Mouse (Mus musculus) hindbrain, embryonic 13.5 days (tissue): ENCODE measurements around the gene Trappc3. TPM values are rescaled to one million over a fixed set of nuclear protein-coding genes. Genes with fewer than 3 reads are reported as not detected.

Experiments used
- ATAC-seq: fragments of 200-750 bp; cut with Nextera tagmentation; 2 replicates; pipeline ENCODE4 v1.8.0; 2017; ENCODE audit warnings: moderate TSS enrichment; ENCODE audit not compliant: low FRiP score
- H3K27ac ChIP-seq: fragments of 300-500 bp; sonication (generic); 2 replicates; pipeline ENCODE4 v1.5.1; 2015; ENCODE audit warnings: inconsistent platforms, mild to moderate bottlenecking, moderate library complexity
- H3K27me3 ChIP-seq: fragments of 300-500 bp; sonication (generic); 2 replicates; pipeline ENCODE4 v1.6.1; 2015; ENCODE audit warnings: mild to moderate bottlenecking, inconsistent platforms
- H3K36me3 ChIP-seq: fragments of 300-500 bp; sonication (generic); 2 replicates; pipeline ENCODE4 v1.6.1; 2015; ENCODE audit warnings: mild to moderate bottlenecking, inconsistent platforms
- H3K4me1 ChIP-seq: fragments of 300-500 bp; sonication (generic); replicated peaks from 2 replicates; pipeline ENCODE4 v1.6.1; 2015; ENCODE audit warnings: inconsistent platforms
- H3K4me2 ChIP-seq: fragments of 300-500 bp; sonication (generic); 2 replicates; pipeline ENCODE4 v1.6.1; 2015; ENCODE audit warnings: inconsistent platforms, mild to moderate bottlenecking, moderate library complexity
- H3K4me3 ChIP-seq: fragments of 300-500 bp; sonication (generic); 2 replicates; pipeline ENCODE4 v1.5.1; 2015; ENCODE audit warnings: mild to moderate bottlenecking, inconsistent platforms
- H3K9ac ChIP-seq: fragments of 300-500 bp; sonication (generic); 2 replicates; pipeline ENCODE4 v1.6.1; 2015; ENCODE audit warnings: mild to moderate bottlenecking, inconsistent platforms
- H3K9me3 ChIP-seq: fragments of 300-500 bp; sonication (generic); 2 replicates; pipeline ENCODE4 v1.6.1; 2016; ENCODE audit warnings: inconsistent platforms
- WGBS: fragments of 180-500 bp; shearing (Covaris S2); methylation state at CpG from one replicate; pipeline ENCODE4 v1.1.7; 2015; 5-methylcytosine and 5-hydroxymethylcytosine counted together
- polyA plus RNA-seq: library from polyadenylated mRNA; unstranded; fragments of >200 nt; fragmentation: Nextera tagmentation; extraction: Ambion mirVana; gene quantifications from 2 replicates; pipeline ENCODE4 v1.2.1, GENCODE M21; 2015

Trappc3 gene
- polyA plus RNA-seq, 1 experiment from 2014 or later: 160 TPM

DNA sequence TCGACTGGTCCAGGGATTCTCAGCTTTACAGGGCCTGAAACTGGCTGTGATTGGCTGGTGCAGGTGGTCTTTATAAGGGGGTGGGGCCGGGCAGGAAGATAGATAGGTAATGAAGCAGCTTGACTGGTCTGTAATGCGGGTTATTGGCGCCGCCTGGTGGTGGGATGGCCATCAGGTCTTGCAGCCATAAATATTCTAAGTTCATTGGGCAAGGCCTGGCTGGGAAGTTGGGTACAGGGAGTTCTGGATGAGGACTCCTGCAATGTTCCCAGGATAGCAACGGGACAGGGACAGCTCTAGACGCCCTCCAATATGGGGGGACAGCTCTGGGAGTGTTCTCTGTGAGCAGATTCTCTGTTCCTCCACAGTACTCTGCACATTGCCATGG, 47.8 kb downstream of the Trappc3 start:
- ATAC-seq: peak; percentile 87
- H3K27me3 ChIP-seq: peaks cover 17% of the 10 kb centered on the region
- H3K4me1 ChIP-seq: peaks cover 11% of the 10 kb centered on the region
- H3K9me3 ChIP-seq: no peaks in the 10 kb centered on the region
- 0% methylated on average over 7 of the region's 7 CpGs for WGBS
- no peak overlapping the region for H3K9ac ChIP-seq
- no peak overlapping the region for H3K27ac ChIP-seq
- peaks cover 8% of the 10 kb centered on the region; the same call in 1 of the 2 replicates for H3K36me3 ChIP-seq
- H3K4me2 ChIP-seq: peak overlapping the region; percentile 51
- H3K4me3 ChIP-seq: peak overlapping the region; percentile 31

DNA sequence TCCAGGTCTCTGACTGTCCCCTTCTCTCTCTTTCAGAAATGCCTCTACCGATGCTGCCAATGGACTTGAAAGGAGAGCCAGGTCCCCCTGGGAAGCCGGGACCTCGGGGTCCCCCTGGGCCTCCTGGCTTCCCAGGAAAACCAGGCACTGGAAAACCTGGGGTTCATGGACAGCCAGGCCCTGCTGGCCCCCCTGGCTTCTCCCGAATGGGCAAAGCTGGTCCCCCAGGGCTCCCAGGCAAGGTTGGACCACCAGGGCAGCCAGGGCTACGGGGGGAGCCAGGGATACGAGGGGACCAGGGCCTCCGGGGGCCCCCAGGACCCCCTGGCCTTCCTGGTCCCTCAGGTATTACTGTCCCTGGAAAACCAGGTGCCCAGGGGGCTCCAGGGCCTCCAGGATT, 48.2 kb downstream of the Trappc3 start:
- no peak overlapping the region for H3K4me2 ChIP-seq
- no peak overlapping the region for H3K27ac ChIP-seq
- H3K4me1 ChIP-seq: peaks cover 11% of the 10 kb centered on the region
- 79% methylated on average over 7 of the region's 7 CpGs for WGBS
- H3K4me3 ChIP-seq: no peak overlapping the region
- no peak for ATAC-seq
- H3K9ac ChIP-seq: peak overlapping the region; percentile 39; the same call in 1 of the 2 replicates
- H3K36me3 ChIP-seq: peaks cover 10% of the 10 kb centered on the region; the same call in 1 of the 2 replicates
- no peaks in the 10 kb centered on the region for H3K9me3 ChIP-seq
- H3K27me3 ChIP-seq: peaks cover 17% of the 10 kb centered on the region

DNA sequence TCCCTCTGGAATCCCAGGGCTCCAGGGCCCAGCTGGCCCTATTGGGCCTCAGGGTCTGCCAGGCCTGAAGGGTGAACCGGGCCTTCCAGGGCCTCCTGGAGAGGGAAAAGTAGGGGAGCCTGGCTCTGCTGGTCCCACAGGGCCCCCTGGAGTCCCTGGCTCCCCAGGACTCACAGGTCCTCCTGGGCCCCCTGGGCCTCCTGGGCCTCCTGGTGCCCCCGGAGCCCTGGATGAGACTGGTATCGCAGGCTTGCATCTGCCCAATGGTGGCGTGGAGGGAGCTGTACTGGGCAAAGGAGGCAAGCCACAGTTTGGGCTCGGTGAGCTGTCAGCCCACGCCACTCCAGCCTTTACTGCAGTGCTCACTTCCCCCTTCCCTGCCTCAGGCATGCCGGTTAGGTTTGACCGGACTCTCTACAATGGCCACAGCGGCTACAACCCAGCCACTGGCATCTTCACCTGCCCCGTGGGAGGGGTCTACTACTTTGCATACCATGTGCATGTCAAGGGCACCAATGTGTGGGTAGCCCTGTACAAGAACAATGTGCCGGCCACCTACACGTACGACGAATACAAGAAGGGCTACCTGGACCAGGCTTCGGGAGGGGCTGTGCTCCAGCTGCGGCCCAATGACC, 49.6 kb downstream of the Trappc3 start:
- Histone ChIP-seq H3K4me2 (no peak overlapping the region), H3K4me1 (peaks cover 11% of the 10 kb centered on the region), H3K4me3 (no peak overlapping the region), H3K27ac (no peak overlapping the region; the same call in 1 of the 2 replicates), H3K36me3 (peaks cover 23% of the 10 kb centered on the region), H3K9me3 (no peaks in the 10 kb centered on the region), H3K27me3 (peaks cover 15% of the 10 kb centered on the region), H3K9ac (0 out of 2 replicates have a peak overlapping the region, but pooled peaks have one; percentile 39)
- ATAC-seq: no peak
- WGBS: 91% methylated on average over 16 of the region's 16 CpGs

DNA sequence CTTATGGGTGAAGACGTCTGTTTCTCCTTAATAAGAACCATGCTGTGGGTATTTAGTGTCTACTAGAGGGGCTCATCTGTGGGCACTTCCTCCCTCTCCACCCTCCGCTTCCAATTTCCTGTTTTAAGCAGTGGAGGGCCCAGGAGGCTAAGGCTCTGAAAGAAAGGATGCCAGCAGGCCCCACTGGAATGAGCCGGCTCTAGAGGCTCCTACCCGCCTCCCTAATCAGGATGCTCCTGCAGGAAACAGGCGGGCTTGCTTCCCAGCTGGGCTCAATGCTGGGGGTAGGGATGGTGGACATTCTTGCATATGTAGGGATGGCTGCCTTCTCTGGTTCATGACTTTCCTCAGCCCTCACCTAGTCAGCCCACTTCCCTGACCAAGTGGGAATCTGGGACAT, 51.1 kb downstream of the Trappc3 start:
- Histone ChIP-seq H3K4me3 (no peak overlapping the region), H3K9me3 (no peaks in the 10 kb centered on the region), H3K36me3 (peaks cover 38% of the 10 kb centered on the region), H3K27ac (no peak overlapping the region), H3K4me1 (peaks cover 11% of the 10 kb centered on the region), H3K27me3 (0 out of 2 replicates have a peak, but pooled peaks cover 8% of the 10 kb centered on the region), H3K9ac (no peak overlapping the region), H3K4me2 (no peak overlapping the region)
- 37% methylated on average over 5 of the region's 5 CpGs for WGBS
- ATAC-seq: no peak

DNA sequence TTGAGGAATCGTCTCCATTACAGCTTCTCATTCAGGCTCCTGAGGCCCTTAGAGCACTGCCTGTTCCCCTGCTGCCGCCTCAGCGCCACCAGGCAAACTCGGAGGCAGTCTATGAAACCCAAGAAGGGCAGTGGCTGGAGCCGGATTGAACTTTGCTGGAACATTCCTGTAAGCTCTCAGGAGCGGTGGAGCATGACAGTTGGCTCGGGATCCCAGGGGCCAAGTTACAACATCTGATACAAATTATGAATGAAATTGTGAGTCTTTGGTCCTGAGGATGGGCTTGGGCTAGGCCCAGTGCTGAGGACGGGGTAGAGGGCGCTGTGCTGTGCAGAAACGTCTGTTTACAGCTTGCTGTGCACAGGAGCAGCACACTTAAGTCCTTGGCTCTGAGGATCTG, 52.3 kb downstream of the Trappc3 start:
- H3K27ac ChIP-seq: no peak overlapping the region
- H3K36me3 ChIP-seq: peaks cover 48% of the 10 kb centered on the region
- no peaks in the 10 kb centered on the region for H3K27me3 ChIP-seq
- H3K9ac ChIP-seq: peak overlapping the region; percentile 36; the same call in 1 of the 2 replicates
- H3K4me1 ChIP-seq: peaks cover 12% of the 10 kb centered on the region
- no peak overlapping the region for H3K4me2 ChIP-seq
- ATAC-seq: no peak
- H3K4me3 ChIP-seq: no peak overlapping the region
- WGBS: 57% methylated on average over 10 of the region's 10 CpGs
- no peaks in the 10 kb centered on the region for H3K9me3 ChIP-seq

DNA sequence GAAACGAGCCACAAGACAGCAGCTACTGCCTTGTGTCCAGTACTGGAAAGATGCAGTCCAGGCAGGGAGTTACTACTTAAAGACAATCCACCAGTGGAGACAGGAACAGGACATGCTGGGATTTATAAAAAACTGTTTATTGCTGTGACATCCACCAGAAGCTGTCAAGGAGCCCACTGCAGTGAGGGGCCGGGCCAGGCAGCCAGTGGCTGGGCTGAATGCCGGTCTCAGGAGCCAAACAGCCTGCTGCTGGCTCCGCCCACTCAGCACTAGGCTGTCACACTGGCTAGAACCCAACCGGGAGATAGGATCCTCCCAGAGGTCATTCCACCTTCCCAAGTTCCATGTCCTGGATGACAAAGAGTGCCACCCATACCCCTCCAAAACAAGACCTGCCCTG, 53.8 kb downstream of the Trappc3 start:
- Histone ChIP-seq H3K4me3 (no peak overlapping the region), H3K27me3 (no peaks in the 10 kb centered on the region), H3K27ac (no peak overlapping the region), H3K36me3 (peaks cover 53% of the 10 kb centered on the region), H3K9me3 (no peaks in the 10 kb centered on the region), H3K4me2 (no peak overlapping the region), H3K4me1 (peaks cover 18% of the 10 kb centered on the region), H3K9ac (no peak overlapping the region)
- no peak for ATAC-seq
- WGBS: 44% methylated on average over 5 of the region's 5 CpGs

GRCm38 (mm10) chr4:126316443-126317040, 54.4 kb downstream of the Trappc3 start:
- H3K27me3 ChIP-seq: no peaks in the 10 kb centered on the region
- H3K4me3 ChIP-seq: no peak overlapping the region
- H3K4me2 ChIP-seq: no peak overlapping the region
- peaks cover 19% of the 10 kb centered on the region for H3K4me1 ChIP-seq
- WGBS: 92% methylated on average over 13 of the region's 13 CpGs
- no peaks in the 10 kb centered on the region for H3K9me3 ChIP-seq
- no peak overlapping the region for H3K27ac ChIP-seq
- ATAC-seq: no peak
- H3K9ac ChIP-seq: peak overlapping the region; percentile 5; the same call in 1 of the 2 replicates
- peaks cover 53% of the 10 kb centered on the region for H3K36me3 ChIP-seq

GRCm38 (mm10) chr4:126319806-126320205, 57.7 kb downstream of the Trappc3 start:
- Histone ChIP-seq H3K27me3 (peaks cover 24% of the 10 kb centered on the region), H3K4me2 (no peak overlapping the region), H3K27ac (no peak overlapping the region), H3K9ac (no peak overlapping the region), H3K4me3 (no peak overlapping the region), H3K9me3 (no peaks in the 10 kb centered on the region), H3K4me1 (peaks cover 28% of the 10 kb centered on the region), H3K36me3 (peaks cover 46% of the 10 kb centered on the region)
- WGBS: 87% methylated on average over 6 of the region's 6 CpGs
- no peak for ATAC-seq

- Histone ChIP-seq H3K4me2 (peak within 1 kb of the TSS; percentile 94), H3K4me1 (peaks cover 37% of the 10 kb centered on the region), H3K9ac (peak within 1 kb of the TSS; percentile 91), H3K9me3 (no peaks in the 10 kb centered on the region), H3K27me3 (peaks cover 36% of the 10 kb centered on the region), H3K4me3 (peak within 1 kb of the TSS; percentile 80), H3K27ac (peak within 1 kb of the TSS; percentile 90), H3K36me3 (peaks cover 34% of the 10 kb centered on the region)
- peak; percentile 83 for ATAC-seq
- WGBS: under 1% methylated on average over 80 of the region's 80 CpGs
Measured at GRCm38 (mm10) chr4:126321111-126321853, 59.2 kb downstream of the Trappc3 start, which contains the start of gene Adprhl2. Adprhl2 (minus strand) TSS chr4:126321703.

DNA sequence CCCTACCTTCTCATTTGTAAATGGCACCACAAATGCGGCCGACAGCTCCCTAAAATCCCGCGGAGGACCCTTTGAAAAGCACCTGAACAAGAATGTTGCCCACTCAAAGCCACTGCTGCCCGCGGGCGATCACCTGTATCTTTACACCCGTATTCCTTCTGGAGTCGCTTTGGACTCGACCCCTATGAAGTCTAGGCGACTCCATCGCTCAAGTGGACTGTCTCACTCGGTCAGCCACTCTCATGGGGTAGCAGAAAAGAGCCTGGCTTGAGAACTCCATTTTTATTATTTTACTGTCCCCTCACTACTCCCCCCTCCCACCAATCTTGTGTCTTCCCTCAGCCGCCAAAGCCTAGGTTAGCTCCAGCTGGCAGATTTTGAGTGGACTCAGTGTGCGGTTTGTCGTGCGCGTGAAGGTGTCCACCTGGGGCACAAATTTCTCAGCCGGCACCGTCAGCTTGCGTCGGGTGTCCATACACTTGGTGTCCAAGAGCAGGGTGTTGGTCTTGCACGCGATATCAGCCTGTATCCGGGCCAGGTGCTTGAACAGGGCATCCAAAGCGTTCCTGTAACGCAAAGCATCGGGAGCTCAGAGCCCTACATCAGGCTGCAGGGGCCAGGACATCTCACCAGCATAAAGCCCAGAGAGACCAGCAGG, 59.9 kb downstream of the Trappc3 start:
- Histone ChIP-seq H3K9me3 (no peaks in the 10 kb centered on the region), H3K27ac (no peak overlapping the region), H3K36me3 (peaks cover 27% of the 10 kb centered on the region), H3K4me1 (peaks cover 37% of the 10 kb centered on the region), H3K4me3 (peak overlapping the region; percentile 80), H3K27me3 (peaks cover 39% of the 10 kb centered on the region), H3K9ac (peak overlapping the region; percentile 14; the same call in 1 of the 2 replicates), H3K4me2 (peak overlapping the region; percentile 94)
- ATAC-seq: peak; percentile 22; the same call in 1 of the 2 replicates
- 57% methylated on average over 28 of the region's 28 CpGs for WGBS

DNA sequence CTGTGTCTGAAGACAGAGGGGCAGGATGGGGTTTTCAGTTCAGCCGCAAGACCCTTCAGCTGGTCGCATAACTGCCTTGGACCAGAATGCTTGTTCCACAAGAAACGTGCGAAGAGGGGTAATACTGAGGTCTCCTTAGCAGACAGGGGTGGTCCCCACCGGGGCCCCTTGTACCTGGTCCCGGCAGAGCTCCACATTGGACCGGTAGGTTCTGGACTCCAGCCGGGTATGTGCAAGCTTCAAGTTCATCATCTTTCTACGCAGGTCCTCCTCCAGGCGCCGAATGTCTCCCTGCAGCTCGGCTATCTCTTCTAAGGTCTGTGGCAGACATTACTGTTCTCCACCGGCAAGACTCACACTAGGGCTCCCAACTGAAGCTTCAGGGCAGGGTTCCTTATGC, 60.5 kb downstream of the Trappc3 start:
- H3K27ac ChIP-seq: no peak overlapping the region
- peaks cover 39% of the 10 kb centered on the region for H3K27me3 ChIP-seq
- no peak overlapping the region for H3K4me3 ChIP-seq
- no peak for ATAC-seq
- no peaks in the 10 kb centered on the region for H3K9me3 ChIP-seq
- H3K4me1 ChIP-seq: peaks cover 37% of the 10 kb centered on the region
- H3K36me3 ChIP-seq: peaks cover 20% of the 10 kb centered on the region
- no peak overlapping the region for H3K4me2 ChIP-seq
- WGBS: 96% methylated on average over 13 of the region's 13 CpGs
- H3K9ac ChIP-seq: no peak overlapping the region

DNA sequence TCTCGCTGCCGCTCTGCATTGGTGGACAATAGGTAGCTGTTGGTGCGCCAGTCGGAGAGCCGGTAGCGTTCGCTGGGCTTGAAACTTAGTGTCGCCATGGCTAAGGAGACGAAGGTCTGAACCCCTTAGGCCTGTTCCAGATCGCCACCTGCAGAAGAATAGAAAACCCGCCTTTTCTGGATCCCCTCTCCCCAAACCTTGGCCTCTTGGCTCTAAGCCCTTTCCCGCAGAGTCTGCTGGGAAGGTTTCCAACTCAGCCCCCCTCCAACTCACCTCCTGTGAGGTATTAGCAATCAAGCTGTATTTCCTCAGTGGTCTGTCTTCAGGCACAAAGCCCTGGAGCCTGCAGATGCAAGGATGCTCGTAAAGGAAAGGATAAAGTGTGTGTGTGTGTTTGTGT, 62.7 kb downstream of the Trappc3 start:
- Histone ChIP-seq H3K4me1 (peaks cover 30% of the 10 kb centered on the region), H3K9me3 (no peaks in the 10 kb centered on the region), H3K36me3 (0 out of 2 replicates have a peak, but pooled peaks cover under 1% of the 10 kb centered on the region), H3K4me2 (0 out of 2 replicates have a peak overlapping the region, but pooled peaks have one; percentile 20), H3K27me3 (peaks cover 39% of the 10 kb centered on the region), H3K4me3 (no peak overlapping the region), H3K9ac (peak overlapping the region; percentile 36), H3K27ac (no peak overlapping the region)
- WGBS: 26% methylated on average over 13 of the region's 13 CpGs
- ATAC-seq: no peak
